Comparison of ENCODE assay signal across 16 mouse cellular contexts in the genomic region with DNA sequence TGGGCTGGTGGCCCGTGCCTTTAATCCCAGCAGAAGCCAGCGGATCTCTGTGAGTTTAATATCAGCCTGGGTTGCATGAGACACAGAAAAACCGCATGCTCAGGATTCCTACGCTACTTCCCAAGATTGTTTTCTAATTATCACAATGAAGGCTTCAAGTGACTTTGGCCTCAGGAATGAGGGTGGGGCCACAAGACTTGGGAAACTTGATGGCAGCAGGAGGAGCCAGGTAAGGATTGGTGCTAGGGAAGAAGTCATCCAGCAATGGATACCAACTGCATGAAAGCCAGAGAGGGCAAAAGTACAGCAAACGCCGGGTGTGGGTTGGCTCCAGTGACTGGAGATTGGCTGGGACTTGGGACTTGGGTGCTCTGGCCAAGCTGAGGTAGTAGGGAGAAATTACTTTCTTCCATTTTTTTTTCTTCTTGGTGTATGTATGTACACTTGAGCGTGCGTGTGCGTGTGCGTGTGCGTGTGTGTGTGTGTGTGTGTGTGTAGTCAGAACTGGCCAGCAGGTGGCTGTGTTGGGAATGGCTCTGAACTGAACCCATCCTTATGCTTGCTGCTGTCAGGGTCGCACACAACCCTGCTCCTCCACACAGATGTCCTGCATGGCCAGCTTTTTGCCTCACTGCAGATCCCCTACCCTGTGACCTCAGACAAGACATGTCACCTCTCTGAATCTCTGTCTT. TPM values are rescaled to one million over a fixed set of nuclear protein-coding genes. Genes with fewer than 3 reads are reported as not detected.
DNase-seq lines count a peak whose midpoint lies in the region; ATAC-seq and TF ChIP-seq lines count a peak whose summit lies in the region.
"Had no signal": no experiment of that assay in that cellular context is flagged by ENCODE, and none has a peak within 500 bp of the region (broad histone marks: within the 10 kb centered on the region; RNA-seq: fewer than 3 reads in every experiment).

No protein-coding gene starts in this region.

- no peak overlapping the region for H3K4me2 ChIP-seq in liver, postnatal 0 days (ENCODE audit: low read depth, low read length)
- no peak overlapping the region for H3K4me2 ChIP-seq in liver, embryonic 12.5 days
- H3K4me2 ChIP-seq: forebrain, embryonic 13.5 days; heart, embryonic 13.5 days; limb, embryonic 15.5 days; midbrain, embryonic 15.5 days had no signal

- peaks cover 2% of the 10 kb centered on the region for H3K36me3 ChIP-seq in liver, postnatal 0 days (replicated peaks; ENCODE audit: insufficient read depth, low read length)
- H3K36me3 ChIP-seq in liver, embryonic 12.5 days: 0 out of 2 replicates have a peak, but pooled peaks cover 3% of the 10 kb centered on the region
- peaks cover 7% of the 10 kb centered on the region; the same call in 1 of the 2 replicates for H3K36me3 ChIP-seq in ES-E14 (ENCODE audit: control insufficient read depth, insufficient read depth, low read length, poor library complexity, severe bottlenecking)
- peaks cover 49% of the 10 kb centered on the region for H3K36me3 ChIP-seq in small intestine, adult 2 months (ENCODE audit: control insufficient read depth, insufficient read depth, low read length)
- H3K36me3 ChIP-seq: hindbrain, embryonic 10.5 days; midbrain, embryonic 15.5 days had no signal

- no peak for ATAC-seq in liver, postnatal 0 days
- no peak for ATAC-seq in liver, embryonic 12.5 days
- ATAC-seq in megakaryocyte, adult 5-6 weeks (ENCODE audit: poor library complexity, severe bottlenecking): no peak
- ATAC-seq: CD4-positive, CD25-positive, alpha-beta regulatory T cell, adult 4 months; forebrain, embryonic 13.5 days; midbrain, embryonic 15.5 days had no signal

- H3K4me3 ChIP-seq in liver, postnatal 0 days (ENCODE audit: low read depth, low read length): no peak overlapping the region
- H3K4me3 ChIP-seq in liver, embryonic 12.5 days: no peak overlapping the region
- H3K4me3 ChIP-seq in ES-E14 (ENCODE audit: insufficient read depth in 1 of 2, low read depth in 1 of 2, low read length in 2 of 2, poor library complexity in 1 of 2, severe bottlenecking in 1 of 2): no peak overlapping the region; a peak in 1 of 4 replicates
- H3K4me3 ChIP-seq in bone marrow, adult 2 months (replicated peaks; ENCODE audit: control insufficient read depth, low read depth, low read length): no peak overlapping the region
- no peak overlapping the region for H3K4me3 ChIP-seq in small intestine, adult 2 months (ENCODE audit: low read depth, low read length)
- H3K4me3 ChIP-seq: forebrain, embryonic 13.5 days; heart, embryonic 13.5 days; hindbrain, embryonic 10.5 days; limb, embryonic 15.5 days; midbrain, embryonic 15.5 days had no signal

- H3K9me3 ChIP-seq in liver, postnatal 0 days (ENCODE audit: low read length): no peaks in the 10 kb centered on the region
- no peaks in the 10 kb centered on the region for H3K9me3 ChIP-seq in liver, embryonic 12.5 days (replicated peaks)
- H3K9me3 ChIP-seq in ES-E14 (ENCODE audit: control insufficient read depth, insufficient read depth, low read depth, low read length): no peaks in the 10 kb centered on the region
- H3K9me3 ChIP-seq: forebrain, embryonic 13.5 days; heart, embryonic 13.5 days; limb, embryonic 15.5 days; midbrain, embryonic 15.5 days had no signal

- H3K9ac ChIP-seq in liver, postnatal 0 days (replicated peaks): no peak overlapping the region
- no peak overlapping the region for H3K9ac ChIP-seq in liver, embryonic 12.5 days
- H3K9ac ChIP-seq in ES-E14 (ENCODE audit: insufficient read depth, low read depth, low read length, poor library complexity, severe bottlenecking): peak overlapping the region; percentile 17; the same call in 1 of the 2 replicates
- H3K9ac ChIP-seq: forebrain, embryonic 13.5 days; heart, embryonic 13.5 days; limb, embryonic 15.5 days; midbrain, embryonic 15.5 days had no signal

- TF ChIP-seq EP300 in liver, postnatal 0 days (IDR thresholded peaks at IDR 0.05; ENCODE audit: low read depth): no peak

- 87% methylated on average over 12 of the region's 12 CpGs for WGBS in liver, postnatal 0 days (ENCODE audit: insufficient replicate concordance)
- 83% methylated on average over 12 of the region's 12 CpGs for WGBS in liver, embryonic 12.5 days (ENCODE audit: insufficient replicate concordance)
- 88% methylated on average over 12 of the region's 12 CpGs for WGBS in bone marrow, adult 2 months
- 65% methylated on average over 12 of the region's 12 CpGs for WGBS in small intestine, adult 2 months

- no peak for DNase-seq in liver, postnatal 0 days
- DNase-seq in ES-E14 (ENCODE audit: low read depth, low spot score): no peak
- DNase-seq in frontal cortex, postnatal 36 days (ENCODE audit: low spot score in 2 of 2): no peak
- DNase-seq: adrenal gland, adult 2 months; cerebellum, adult 2 months; right cerebral cortex, postnatal 25 days had no signal

- no peaks in the 10 kb centered on the region for H3K4me1 ChIP-seq in liver, postnatal 0 days (ENCODE audit: insufficient read depth)
- no peaks in the 10 kb centered on the region for H3K4me1 ChIP-seq in liver, embryonic 12.5 days
- H3K4me1 ChIP-seq in ES-E14 (ENCODE audit: control insufficient read depth in 2 of 2, insufficient read depth in 2 of 2, low read length in 2 of 2, poor library complexity in 1 of 2): peaks cover 0 to 3% of the 10 kb centered on the region in 2 experiments; a peak in 2 of 4 replicates
- H3K4me1 ChIP-seq in bone marrow, adult 2 months (ENCODE audit: control insufficient read depth, insufficient read depth, low read length): no peaks in the 10 kb centered on the region
- peaks cover 18% of the 10 kb centered on the region for H3K4me1 ChIP-seq in small intestine, adult 2 months (ENCODE audit: control insufficient read depth, insufficient read depth, insufficient read length, low read length)
- H3K4me1 ChIP-seq: forebrain, embryonic 13.5 days; heart, embryonic 13.5 days; hindbrain, embryonic 10.5 days; limb, embryonic 15.5 days; midbrain, embryonic 15.5 days had no signal

- no peaks in the 10 kb centered on the region for H3K27me3 ChIP-seq in liver, postnatal 0 days (ENCODE audit: insufficient read depth, low read length)
- no peaks in the 10 kb centered on the region for H3K27me3 ChIP-seq in liver, embryonic 12.5 days (replicated peaks)
- H3K27me3 ChIP-seq in small intestine, adult 2 months (ENCODE audit: control insufficient read depth, insufficient read depth, low read length): no peaks in the 10 kb centered on the region
- H3K27me3 ChIP-seq: forebrain, embryonic 13.5 days; heart, embryonic 13.5 days; limb, embryonic 15.5 days; midbrain, embryonic 15.5 days had no signal

- H3K27ac ChIP-seq in liver, postnatal 0 days (ENCODE audit: low read depth): no peak overlapping the region
- H3K27ac ChIP-seq in liver, embryonic 12.5 days: no peak overlapping the region
- peak overlapping the region; percentile 32 for H3K27ac ChIP-seq in ES-E14 (ENCODE audit: insufficient read depth, low read depth, low read length, poor library complexity, severe bottlenecking)
- no peak overlapping the region for H3K27ac ChIP-seq in bone marrow, adult 2 months (ENCODE audit: control insufficient read depth, insufficient read depth, low read depth, low read length, poor library complexity)
- peak overlapping the region; percentile 97 for H3K27ac ChIP-seq in small intestine, adult 2 months (ENCODE audit: insufficient read depth, low read depth, low read length)
- H3K27ac ChIP-seq: forebrain, embryonic 13.5 days; heart, embryonic 13.5 days; hindbrain, embryonic 10.5 days; limb, embryonic 15.5 days; midbrain, embryonic 15.5 days had no signal

- in situ Hi-C loops in ES-E14 (cut with MboI; ENCODE audit: low sequenced_read_pairs in 2 of 2, unreplicated experiment in 2 of 2): no loop called here

- TF ChIP-seq POLR2A in bone marrow, adult 2 months (IDR thresholded peaks at IDR 0.05; ENCODE audit: borderline replicate concordance, control insufficient read depth, low read depth, low read length): no peak
- no peak for TF ChIP-seq POLR2A in small intestine, adult 2 months (IDR thresholded peaks at IDR 0.05; ENCODE audit: low read depth, low read length)

- TF ChIP-seq CTCF in liver, postnatal 0 days (IDR thresholded peaks at IDR 0.05; ENCODE audit: low read depth): peak; percentile 13; the same call in 1 of the 2 replicates
- peak; percentile 9; the same call in 1 of the 2 replicates for TF ChIP-seq CTCF in bone marrow, adult 2 months (IDR thresholded peaks at IDR 0.05; ENCODE audit: control insufficient read depth, insufficient read depth, low read length)
- no peak for TF ChIP-seq CTCF in small intestine, adult 2 months (IDR thresholded peaks at IDR 0.05; ENCODE audit: extremely low read depth, insufficient read length, insufficient replicate concordance, low read depth, low read length)

RNA-seq across cellular contexts. Expression of gene Clasrp, which starts 5.5 kb away (rescaled TPM):
- 7.6 and 8.1 TPM in 2 replicates for polyA plus RNA-seq in liver, postnatal 0 days (2015; fragmentation: Nextera tagmentation; extraction: Ambion mirVana)
- 23.9 and 24.2 TPM in 2 replicates for polyA plus RNA-seq in liver, embryonic 12.5 days (2016; fragmentation: Nextera tagmentation; extraction: Ambion mirVana)
- total RNA-seq in ES-E14 (2012; rRNA removed): 52.7 and 83.4 TPM in 2 replicates
- 64.7 and 98.2 TPM in 2 replicates for polyA plus RNA-seq in bone marrow, adult 2 months (2011; ENCODE audit: insufficient read depth, insufficient read length, low replicate concordance, missing spikeins)
- polyA plus RNA-seq in small intestine, adult 2 months (2012; rRNA removed): 91.6 and 184 TPM in 2 replicates
- total RNA-seq in megakaryocyte, adult 5-6 weeks (2015): 15.8 and 23.4 TPM in 2 replicates
- 28.8 and 32.6 TPM in 2 replicates for total RNA-seq in megakaryocyte, adult 5-6 weeks (2017)

RNA-seq across cellular contexts. Expression of gene Relb, which starts 19.5 kb away (rescaled TPM):
- 2.2 and 2.3 TPM in 2 replicates for polyA plus RNA-seq in liver, postnatal 0 days (2015; fragmentation: Nextera tagmentation; extraction: Ambion mirVana)
- polyA plus RNA-seq in liver, embryonic 12.5 days (2016; fragmentation: Nextera tagmentation; extraction: Ambion mirVana): 1.9 and 2.6 TPM in 2 replicates
- total RNA-seq in ES-E14 (2012; rRNA removed): 13.9 and 15.1 TPM in 2 replicates
- 6.4 and 12.0 TPM in 2 replicates for polyA plus RNA-seq in bone marrow, adult 2 months (2011; ENCODE audit: insufficient read depth, insufficient read length, low replicate concordance, missing spikeins)
- polyA plus RNA-seq in small intestine, adult 2 months (2012; rRNA removed): 47.2 and 144 TPM in 2 replicates
- 8.3 and 8.6 TPM in 2 replicates for total RNA-seq in megakaryocyte, adult 5-6 weeks (2015)
- total RNA-seq in megakaryocyte, adult 5-6 weeks (2017): 9.3 and 10.3 TPM in 2 replicates

RNA-seq across cellular contexts. Expression of gene Gemin7, which starts 32.4 kb away (rescaled TPM):
- polyA plus RNA-seq in liver, postnatal 0 days (2015; fragmentation: Nextera tagmentation; extraction: Ambion mirVana): 61.7 and 66.9 TPM in 2 replicates
- 101 TPM in 2 replicates for polyA plus RNA-seq in liver, embryonic 12.5 days (2016; fragmentation: Nextera tagmentation; extraction: Ambion mirVana)
- 42.1 and 54.2 TPM in 2 replicates for total RNA-seq in ES-E14 (2012; rRNA removed)
- 52.9 and 74.3 TPM in 2 replicates for polyA plus RNA-seq in bone marrow, adult 2 months (2011; ENCODE audit: insufficient read depth, insufficient read length, low replicate concordance, missing spikeins)
- polyA plus RNA-seq in small intestine, adult 2 months (2012; rRNA removed): 85.5 and 146 TPM in 2 replicates
- 78.2 and 107 TPM in 2 replicates for total RNA-seq in megakaryocyte, adult 5-6 weeks (2015)
- total RNA-seq in megakaryocyte, adult 5-6 weeks (2017): 39.9 and 49.3 TPM in 2 replicates

RNA-seq across cellular contexts. Expression of gene Zfp296, which starts 32.7 kb away (rescaled TPM):
- polyA plus RNA-seq in liver, postnatal 0 days (2015; fragmentation: Nextera tagmentation; extraction: Ambion mirVana): 0.89 and 1.2 TPM in 2 replicates
- polyA plus RNA-seq in liver, embryonic 12.5 days (2016; fragmentation: Nextera tagmentation; extraction: Ambion mirVana): 1.5 TPM in 2 replicates
- 32.2 and 35.3 TPM in 2 replicates for total RNA-seq in ES-E14 (2012; rRNA removed)
- 2.8 and 3.0 TPM in 2 replicates for polyA plus RNA-seq in bone marrow, adult 2 months (2011; ENCODE audit: insufficient read depth, insufficient read length, low replicate concordance, missing spikeins)
- 3.0 and 3.7 TPM in 2 replicates for polyA plus RNA-seq in small intestine, adult 2 months (2012; rRNA removed)
- total RNA-seq in megakaryocyte, adult 5-6 weeks (2015): 4.5 and 5.4 TPM in 2 replicates
- 3.2 and 4.8 TPM in 2 replicates for total RNA-seq in megakaryocyte, adult 5-6 weeks (2017)

RNA-seq across cellular contexts. Expression of gene Ppp1r37, which starts 46.9 kb away (rescaled TPM):
- polyA plus RNA-seq in liver, postnatal 0 days (2015; fragmentation: Nextera tagmentation; extraction: Ambion mirVana): 8.1 and 8.3 TPM in 2 replicates
- polyA plus RNA-seq in liver, embryonic 12.5 days (2016; fragmentation: Nextera tagmentation; extraction: Ambion mirVana): 19.1 and 20.2 TPM in 2 replicates
- 25.3 and 37.7 TPM in 2 replicates for total RNA-seq in ES-E14 (2012; rRNA removed)
- 71.6 and 93.5 TPM in 2 replicates for polyA plus RNA-seq in bone marrow, adult 2 months (2011; ENCODE audit: insufficient read depth, insufficient read length, low replicate concordance, missing spikeins)
- 57.9 and 115 TPM in 2 replicates for polyA plus RNA-seq in small intestine, adult 2 months (2012; rRNA removed)
- 10.4 and 13.1 TPM in 2 replicates for total RNA-seq in megakaryocyte, adult 5-6 weeks (2015)
- 14.1 and 14.3 TPM in 2 replicates for total RNA-seq in megakaryocyte, adult 5-6 weeks (2017)

Comparison
In these comparisons a context has a peak if more than half of its experiments do, and no peak if none do; other contexts are left out.
1. H3K27ac ChIP-seq: peak in ES-E14 (single experiment) and small intestine, adult 2 months (single experiment); none in liver, postnatal 0 days (single experiment), liver, embryonic 12.5 days (single experiment) and bone marrow, adult 2 months (single experiment).